ENCODE assay signal across 10 mouse cellular contexts in genomic region chr9:122285833-122286310, GRCm38 (mm10). TPM values are rescaled to one million over a fixed set of nuclear protein-coding genes. Genes with fewer than 3 reads are reported as not detected.
A peak's percentile ranks its signal among the peaks of the same experiment; 100 is the strongest.
DNase-seq lines count a peak whose midpoint lies in the region; ATAC-seq lines count a peak whose summit lies in the region.
"Had no signal": no experiment of that assay in that cellular context is flagged by ENCODE, and none has a peak within 500 bp of the region (broad histone marks: within the 10 kb centered on the region; RNA-seq: fewer than 3 reads in every experiment).

No protein-coding gene starts in this region.

- H3K27ac ChIP-seq in kidney, embryonic 14.5 days (ENCODE audit: low read depth, low read length): 0 out of 2 replicates have a peak overlapping the region, but pooled peaks have one; percentile 2
- no peak overlapping the region; the same call in 1 of the 2 replicates for H3K27ac ChIP-seq in embryonic facial prominence, embryonic 11.5 days (replicated peaks; ENCODE audit: low read depth, low read length)
- no peak overlapping the region for H3K27ac ChIP-seq in forebrain, embryonic 14.5 days (ENCODE audit: low read depth, low read length)
- no peak overlapping the region for H3K27ac ChIP-seq in midbrain, embryonic 16.5 days (ENCODE audit: low read length)

- no peaks in the 10 kb centered on the region for H3K9me3 ChIP-seq in kidney, embryonic 14.5 days (ENCODE audit: control insufficient read depth, low read length)
- no peaks in the 10 kb centered on the region for H3K9me3 ChIP-seq in embryonic facial prominence, embryonic 11.5 days (replicated peaks; ENCODE audit: control insufficient read depth, low read length)
- H3K9me3 ChIP-seq in forebrain, embryonic 14.5 days (replicated peaks; ENCODE audit: control insufficient read depth, low read length): no peaks in the 10 kb centered on the region
- no peaks in the 10 kb centered on the region for H3K9me3 ChIP-seq in midbrain, embryonic 16.5 days (replicated peaks; ENCODE audit: control insufficient read depth, low read length, poor library complexity, severe bottlenecking)

- WGBS in kidney, embryonic 14.5 days: 42% methylated on average over 4 of the region's 4 CpGs
- 18% methylated on average over 4 of the region's 4 CpGs for WGBS in embryonic facial prominence, embryonic 11.5 days
- WGBS in forebrain, embryonic 14.5 days: 14% methylated on average over 4 of the region's 4 CpGs
- 19% methylated on average over 4 of the region's 4 CpGs for WGBS in midbrain, embryonic 16.5 days

- DNase-seq in kidney, adult 8-10 months: no peak
- no peak for DNase-seq in embryonic facial prominence, embryonic 11.5 days (ENCODE audit: low spot score)
- DNase-seq in forebrain, embryonic 14.5 days (ENCODE audit: low spot score): no peak
- no peak for DNase-seq in Muller cell, postnatal 12 days (ENCODE audit: inconsistent ontology term)
- DNase-seq in spleen, adult 12 weeks (ENCODE audit: low spot score): no peak
- DNase-seq in urinary bladder, adult 2 months (ENCODE audit: low spot score): no peak
- DNase-seq: adrenal gland, postnatal 10 days; lung, adult 2 months had no signal

- ATAC-seq in kidney, embryonic 14.5 days (ENCODE audit: low FRiP score, low TSS enrichment): no peak
- peak; percentile 53; the same call in 1 of the 2 replicates for ATAC-seq in embryonic facial prominence, embryonic 11.5 days (replicated peaks; ENCODE audit: insufficient number of reproducible peaks, low FRiP score, low TSS enrichment, low read depth)
- 0 out of 2 replicates have a peak, but pooled peaks have one; percentile 26 for ATAC-seq in forebrain, embryonic 14.5 days
- peak; percentile 39; the same call in 1 of the 2 replicates for ATAC-seq in midbrain, embryonic 16.5 days

- H3K4me2 ChIP-seq in kidney, embryonic 14.5 days (replicated peaks; ENCODE audit: low read depth, low read length): peak overlapping the region; percentile 8; the same call in 1 of the 2 replicates
- H3K4me2 ChIP-seq in embryonic facial prominence, embryonic 11.5 days (ENCODE audit: low read depth, low read length): no peak overlapping the region
- H3K4me2 ChIP-seq in forebrain, embryonic 14.5 days (ENCODE audit: low read length): no peak overlapping the region
- no peak overlapping the region for H3K4me2 ChIP-seq in midbrain, embryonic 16.5 days (ENCODE audit: low read length)

- 0 out of 2 replicates have a peak, but pooled peaks cover 9% of the 10 kb centered on the region for H3K4me1 ChIP-seq in kidney, embryonic 14.5 days (ENCODE audit: control insufficient read depth, insufficient read depth, low read length)
- no peaks in the 10 kb centered on the region for H3K4me1 ChIP-seq in embryonic facial prominence, embryonic 11.5 days (ENCODE audit: control insufficient read depth, insufficient read depth, low read length)
- H3K4me1 ChIP-seq in forebrain, embryonic 14.5 days (ENCODE audit: control insufficient read depth, insufficient read depth, low read length): no peaks in the 10 kb centered on the region; the same call in 1 of the 2 replicates
- peaks cover 5% of the 10 kb centered on the region; the same call in 1 of the 2 replicates for H3K4me1 ChIP-seq in midbrain, embryonic 16.5 days (ENCODE audit: control insufficient read depth, insufficient read depth, low read length)

- H3K4me3 ChIP-seq in kidney, embryonic 14.5 days (ENCODE audit: low read length): no peak overlapping the region
- no peak overlapping the region for H3K4me3 ChIP-seq in embryonic facial prominence, embryonic 11.5 days (ENCODE audit: low read depth, low read length)
- H3K4me3 ChIP-seq in forebrain, embryonic 14.5 days (ENCODE audit: low read depth, low read length): no peak overlapping the region
- H3K4me3 ChIP-seq in midbrain, embryonic 16.5 days (ENCODE audit: low read depth, low read length): no peak overlapping the region

- no peaks in the 10 kb centered on the region for H3K36me3 ChIP-seq in kidney, embryonic 14.5 days (ENCODE audit: control insufficient read depth, insufficient read depth, low read length)
- no peaks in the 10 kb centered on the region for H3K36me3 ChIP-seq in embryonic facial prominence, embryonic 11.5 days (replicated peaks; ENCODE audit: control insufficient read depth, insufficient read depth, low read depth, low read length)
- 0 out of 2 replicates have a peak, but pooled peaks cover 3% of the 10 kb centered on the region for H3K36me3 ChIP-seq in forebrain, embryonic 14.5 days (ENCODE audit: control insufficient read depth, insufficient read depth, low read length)
- H3K36me3 ChIP-seq in midbrain, embryonic 16.5 days (ENCODE audit: control insufficient read depth, insufficient read depth, low read length): no peaks in the 10 kb centered on the region

- no peak overlapping the region for H3K9ac ChIP-seq in kidney, embryonic 14.5 days (ENCODE audit: low read depth, low read length)
- H3K9ac ChIP-seq in embryonic facial prominence, embryonic 11.5 days (replicated peaks; ENCODE audit: low read length): no peak overlapping the region
- no peak overlapping the region for H3K9ac ChIP-seq in forebrain, embryonic 14.5 days (ENCODE audit: low read length)
- no peak overlapping the region for H3K9ac ChIP-seq in midbrain, embryonic 16.5 days (ENCODE audit: low read depth, low read length)

- no peaks in the 10 kb centered on the region for H3K27me3 ChIP-seq in kidney, embryonic 14.5 days (ENCODE audit: control insufficient read depth, insufficient read depth, low read length)
- no peaks in the 10 kb centered on the region for H3K27me3 ChIP-seq in embryonic facial prominence, embryonic 11.5 days (ENCODE audit: control insufficient read depth, insufficient read depth, low read length)
- H3K27me3 ChIP-seq in forebrain, embryonic 14.5 days (replicated peaks; ENCODE audit: control insufficient read depth, insufficient read depth, low read length): no peaks in the 10 kb centered on the region
- no peaks in the 10 kb centered on the region for H3K27me3 ChIP-seq in midbrain, embryonic 16.5 days (ENCODE audit: control insufficient read depth, insufficient read depth, low read depth, low read length)

RNA-seq across cellular contexts. Expression of gene Ano10, which starts 8.4 kb away (rescaled TPM):
- polyA plus RNA-seq in kidney, embryonic 14.5 days (2014; fragmentation: Nextera tagmentation; extraction: Ambion mirVana): 22.5 and 37.0 TPM in 2 replicates
- 35.2 and 40.1 TPM in 2 replicates for polyA plus RNA-seq in embryonic facial prominence, embryonic 11.5 days (2014; fragmentation: Nextera tagmentation; extraction: Ambion mirVana)
- polyA plus RNA-seq in forebrain, embryonic 14.5 days (2014; fragmentation: Nextera tagmentation; extraction: Ambion mirVana): 42.4 and 45.2 TPM in 2 replicates
- polyA plus RNA-seq in midbrain, embryonic 16.5 days (2015; fragmentation: Nextera tagmentation; extraction: Ambion mirVana): 35.3 and 38.5 TPM in 2 replicates
- polyA plus RNA-seq in urinary bladder, adult 2 months (2012; rRNA removed): 73.2 and 79.4 TPM in 2 replicates
